Mouse (Mus musculus) midbrain, embryonic 10.5 days (tissue): ENCODE data around the gene Numa1. TPM values are rescaled to one million over a fixed set of nuclear protein-coding genes. Genes with fewer than 3 reads are reported as not detected.
A peak's percentile ranks its signal among the peaks of the same experiment; 100 is the strongest.

Experiments
- DNase-seq: peaks from one replicate; pipeline ENCODE4 v3.0.0-alpha.2; 2017; ENCODE audit warnings: low spot score
- H3K27ac ChIP-seq: fragments of 300-500 bp; sonication (generic); replicated peaks from 2 replicates; pipeline ENCODE4 v1.5.1; 2016; ENCODE audit warnings: mild to moderate bottlenecking
- H3K27me3 ChIP-seq: fragments of 300-500 bp; sonication (generic); 2 replicates; pipeline ENCODE4 v1.6.1; 2016; ENCODE audit warnings: low read depth, mild to moderate bottlenecking; ENCODE audit not compliant: poor library complexity, severe bottlenecking
- H3K36me3 ChIP-seq: fragments of 300-500 bp; sonication (generic); 2 replicates; pipeline ENCODE4 v1.6.1; 2016; ENCODE audit warnings: mild to moderate bottlenecking, moderate library complexity
- H3K4me1 ChIP-seq: fragments of 300-500 bp; sonication (generic); 2 replicates; pipeline ENCODE4 v1.6.1; 2016
- H3K4me3 ChIP-seq: fragments of 300-500 bp; sonication (generic); 2 replicates; pipeline ENCODE4 v1.5.1; 2016; ENCODE audit warnings: mild to moderate bottlenecking, moderate library complexity
- H3K9me3 ChIP-seq: fragments of 300-500 bp; sonication (generic); replicated peaks from 2 replicates; pipeline ENCODE4 v1.6.1; 2016; ENCODE audit warnings: mild to moderate bottlenecking
- WGBS: fragments of 180-500 bp; shearing (Covaris S2); methylation state at CpG from one replicate; pipeline ENCODE4 v1.1.7; 2016; 5-methylcytosine and 5-hydroxymethylcytosine counted together
- polyA plus RNA-seq: library from polyadenylated mRNA; unstranded; fragments of >200 nt; fragmentation: Nextera tagmentation; extraction: Ambion mirVana; gene quantifications from 2 replicates; pipeline ENCODE4 v1.2.1, GENCODE M21; 2016

The Numa1 gene
- polyA plus RNA-seq, 1 experiment from 2014 or later = 76.9 TPM

GRCm38 (mm10) chr7:101969694-101970428 lies 36.0 kb downstream of the Numa1 start:
- Histone ChIP-seq H3K9me3 (no peaks in the 10 kb centered on the region), H3K4me3 (peak overlapping the region; percentile 88), H3K27me3 (no peaks in the 10 kb centered on the region), H3K4me1 (peaks cover 42% of the 10 kb centered on the region), H3K27ac (peak overlapping the region; percentile 99), H3K36me3 (peaks cover 20% of the 10 kb centered on the region)
- peak; percentile 87 for DNase-seq
- under 1% methylated on average over 53 of the region's 53 CpGs for WGBS

DNA sequence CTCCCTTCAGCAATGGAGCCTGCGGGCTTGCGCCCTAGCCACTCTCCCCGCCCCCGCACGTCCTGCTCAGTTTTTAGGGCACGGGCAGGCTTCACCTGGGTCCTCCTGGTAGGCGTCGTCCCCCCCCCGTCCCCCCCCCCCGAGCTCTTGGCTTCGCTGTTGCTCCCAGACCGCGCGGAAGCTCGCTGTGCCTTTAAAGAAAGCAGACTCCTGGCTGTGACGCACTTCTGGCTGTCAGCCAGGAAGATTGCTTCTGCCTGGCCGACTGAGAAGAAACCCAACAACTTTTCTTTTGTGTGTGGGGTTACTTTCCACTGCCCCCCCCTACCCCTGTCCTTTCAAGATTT lies 36.5 kb downstream of the Numa1 start:
- Histone ChIP-seq H3K4me1 (peaks cover 42% of the 10 kb centered on the region), H3K27ac (peak overlapping the region; percentile 99), H3K36me3 (peaks cover 24% of the 10 kb centered on the region), H3K4me3 (peak overlapping the region; percentile 88), H3K9me3 (no peaks in the 10 kb centered on the region), H3K27me3 (no peaks in the 10 kb centered on the region)
- DNase-seq = peak; percentile 82
- 0% methylated on average over 17 of the region's 17 CpGs for WGBS

GRCm38 (mm10) chr7:101970821-101971461 lies 37.0 kb downstream of the Numa1 start:
- Histone ChIP-seq H3K36me3 (peaks cover 29% of the 10 kb centered on the region), H3K9me3 (no peaks in the 10 kb centered on the region), H3K4me3 (peak overlapping the region; percentile 88), H3K27me3 (no peaks in the 10 kb centered on the region), H3K27ac (peak overlapping the region; percentile 99), H3K4me1 (peaks cover 42% of the 10 kb centered on the region)
- DNase-seq = peak; percentile 75
- 9% methylated on average over 19 of the region's 19 CpGs for WGBS

DNA sequence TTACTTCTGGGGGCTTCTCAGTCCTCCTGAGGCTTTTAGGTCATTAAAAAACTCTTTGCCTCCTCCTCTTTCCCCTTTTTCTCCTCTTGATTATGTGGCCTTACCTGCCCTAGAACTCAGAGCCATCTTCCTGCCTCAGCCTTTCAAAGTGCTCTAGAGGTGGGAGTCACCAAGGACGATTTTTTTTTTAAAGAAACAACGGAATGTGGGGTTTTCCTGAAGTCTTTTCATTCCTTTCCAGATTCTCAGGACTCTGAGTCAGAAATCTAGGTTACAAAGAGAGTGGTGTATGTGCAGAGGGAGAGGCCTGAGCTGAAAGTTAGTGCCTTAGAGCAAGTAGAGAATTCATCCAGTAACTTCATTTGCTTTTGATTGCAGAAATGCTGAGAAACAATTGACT lies 37.8 kb downstream of the Numa1 start:
- DNase-seq = no peak
- no peaks in the 10 kb centered on the region for H3K9me3 ChIP-seq

GRCm38 (mm10) chr7:101973730-101974129 lies 39.8 kb downstream of the Numa1 start:
- no peak for DNase-seq

More for the DNA sequence above, 37.8 kb downstream of the Numa1 start:
- H3K4me3 ChIP-seq = peak overlapping the region; percentile 88
- peaks cover 42% of the 10 kb centered on the region for H3K4me1 ChIP-seq
- H3K36me3 ChIP-seq = peaks cover 37% of the 10 kb centered on the region
- no peaks in the 10 kb centered on the region for H3K27me3 ChIP-seq
- peak overlapping the region; percentile 99 for H3K27ac ChIP-seq
- 62% methylated on average over 2 of the region's 2 CpGs for WGBS

GRCm38 (mm10) chr7:101974505-101974904 lies 40.6 kb downstream of the Numa1 start:
- WGBS = 82% methylated on average over 2 of the region's 2 CpGs
- peaks cover 29% of the 10 kb centered on the region for H3K4me1 ChIP-seq
- no peaks in the 10 kb centered on the region for H3K9me3 ChIP-seq
- H3K4me3 ChIP-seq = no peak overlapping the region
- DNase-seq = no peak
- no peak overlapping the region for H3K27ac ChIP-seq
- H3K27me3 ChIP-seq = no peaks in the 10 kb centered on the region
- peaks cover 52% of the 10 kb centered on the region for H3K36me3 ChIP-seq

More at GRCm38 (mm10) chr7:101973730-101974129, 39.8 kb downstream of the Numa1 start:
- no peaks in the 10 kb centered on the region for H3K27me3 ChIP-seq
- H3K4me1 ChIP-seq = peaks cover 37% of the 10 kb centered on the region
- H3K4me3 ChIP-seq = no peak overlapping the region
- H3K9me3 ChIP-seq = no peaks in the 10 kb centered on the region
- peaks cover 47% of the 10 kb centered on the region for H3K36me3 ChIP-seq
- WGBS = 89% methylated on average over 3 of the region's 3 CpGs
- no peak overlapping the region for H3K27ac ChIP-seq

GRCm38 (mm10) chr7:101982735-101983134 lies 48.8 kb downstream of the Numa1 start:
- peaks cover 81% of the 10 kb centered on the region for H3K36me3 ChIP-seq

DNA sequence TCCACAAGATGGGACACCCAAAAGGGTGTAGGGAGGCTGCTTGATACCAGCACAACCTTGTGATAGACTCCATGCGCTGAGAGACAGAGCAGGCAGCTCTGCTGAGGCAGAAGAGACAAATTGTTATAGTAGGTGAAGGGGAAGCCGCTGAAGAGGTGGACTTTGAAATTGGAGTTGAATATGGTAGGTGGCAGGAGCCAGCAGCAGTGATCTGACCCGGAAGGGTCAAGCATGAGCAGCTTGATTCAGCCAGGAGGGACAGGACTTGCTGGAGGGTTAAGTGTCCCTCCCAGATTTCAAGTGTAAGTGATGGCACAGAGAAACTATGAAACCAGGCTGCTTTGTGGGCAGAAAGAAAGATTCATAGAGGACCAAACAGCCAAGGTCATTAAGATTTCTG lies 51.2 kb downstream of the Numa1 start:
- H3K36me3 ChIP-seq = peaks cover 95% of the 10 kb centered on the region
- WGBS = 89% methylated on average over 3 of the region's 3 CpGs
- no peaks in the 10 kb centered on the region; the same call in 1 of the 2 replicates for H3K4me1 ChIP-seq
- no peaks in the 10 kb centered on the region for H3K27me3 ChIP-seq
- no peaks in the 10 kb centered on the region for H3K9me3 ChIP-seq
- H3K27ac ChIP-seq = no peak overlapping the region
- no peak overlapping the region for H3K4me3 ChIP-seq
- no peak for DNase-seq

More at GRCm38 (mm10) chr7:101982735-101983134, 48.8 kb downstream of the Numa1 start:
- 83% methylated on average over 1 of the region's 1 CpGs for WGBS
- no peak overlapping the region for H3K4me3 ChIP-seq
- H3K27ac ChIP-seq = no peak overlapping the region
- H3K9me3 ChIP-seq = no peaks in the 10 kb centered on the region
- no peak for DNase-seq
- H3K4me1 ChIP-seq = no peaks in the 10 kb centered on the region; the same call in 1 of the 2 replicates
- no peaks in the 10 kb centered on the region for H3K27me3 ChIP-seq

DNA sequence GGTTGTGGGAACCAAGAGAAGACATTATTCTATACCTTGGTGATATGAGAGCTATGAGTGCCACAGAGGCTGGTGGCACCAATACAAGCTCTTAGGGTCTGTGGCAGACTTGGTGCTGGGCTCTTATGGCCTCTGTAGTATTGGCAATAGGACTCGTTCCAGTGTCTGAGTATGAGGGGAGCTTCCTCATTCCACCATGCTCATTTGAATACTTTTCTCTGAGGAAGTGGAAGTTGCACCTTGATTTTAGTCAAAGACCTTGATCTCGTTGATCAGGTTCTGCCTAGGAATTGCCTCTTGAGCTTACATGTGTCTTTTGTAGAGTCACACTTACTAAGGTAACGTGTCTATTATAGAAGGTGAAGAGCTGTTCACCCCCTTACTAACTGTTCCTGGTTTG lies 60.3 kb downstream of the Numa1 start:
- no peaks in the 10 kb centered on the region for H3K27me3 ChIP-seq
- H3K9me3 ChIP-seq = no peaks in the 10 kb centered on the region
- H3K4me1 ChIP-seq = no peaks in the 10 kb centered on the region
- H3K4me3 ChIP-seq = no peak overlapping the region
- peaks cover 100% of the 10 kb centered on the region for H3K36me3 ChIP-seq
- DNase-seq = no peak
- 95% methylated on average over 3 of the region's 3 CpGs for WGBS
- no peak overlapping the region for H3K27ac ChIP-seq

DNA sequence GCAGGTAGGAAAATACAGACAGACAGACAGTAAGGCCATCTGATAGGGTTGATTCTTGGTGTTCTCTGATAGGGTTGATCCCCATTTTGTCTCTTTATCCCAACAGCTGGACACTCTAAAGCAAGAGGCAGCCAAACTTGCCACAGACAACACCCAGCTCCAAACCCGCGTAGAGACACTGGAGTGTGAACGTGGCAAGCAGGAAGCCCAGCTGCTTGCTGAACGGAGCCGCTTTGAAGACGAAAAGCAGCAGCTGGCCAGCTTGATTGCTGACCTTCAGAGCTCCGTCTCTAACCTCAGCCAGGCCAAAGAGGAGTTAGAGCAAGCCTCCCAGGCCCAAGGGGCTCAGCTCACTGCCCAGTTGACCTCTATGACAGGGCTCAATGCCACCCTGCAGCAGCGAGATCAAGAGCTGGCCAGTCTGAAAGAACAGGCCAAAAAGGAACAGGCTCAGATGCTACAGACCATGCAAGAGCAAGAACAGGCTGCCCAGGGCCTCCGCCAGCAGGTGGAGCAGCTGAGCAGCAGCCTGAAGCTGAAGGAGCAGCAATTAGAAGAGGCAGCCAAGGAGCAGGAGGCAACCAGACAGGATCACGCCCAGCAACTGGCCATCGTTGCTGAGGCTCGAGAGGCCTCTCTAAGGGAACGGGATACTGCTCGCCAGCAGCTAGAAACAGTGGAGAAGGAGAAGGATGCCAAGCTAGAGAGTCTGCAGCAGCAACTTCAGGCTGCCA lies 64.5 kb downstream of the Numa1 start:
- Histone ChIP-seq H3K27me3 (no peaks in the 10 kb centered on the region), H3K27ac (no peak overlapping the region), H3K9me3 (no peaks in the 10 kb centered on the region), H3K4me1 (no peaks in the 10 kb centered on the region), H3K4me3 (no peak overlapping the region), H3K36me3 (peaks cover 100% of the 10 kb centered on the region)
- WGBS = 78% methylated on average over 14 of the region's 14 CpGs
- DNase-seq = peak; percentile 67

- Histone ChIP-seq H3K4me3 (no peak overlapping the region), H3K4me1 (no peaks in the 10 kb centered on the region), H3K27ac (no peak overlapping the region), H3K9me3 (no peaks in the 10 kb centered on the region), H3K36me3 (peaks cover 100% of the 10 kb centered on the region), H3K27me3 (no peaks in the 10 kb centered on the region)
- DNase-seq = no peak
- WGBS = 94% methylated on average over 15 of the region's 15 CpGs
These were observed 65.7 kb downstream of the Numa1 start for GRCm38 (mm10) chr7:101999461-102000151.

GRCm38 (mm10) chr7:102000296-102000695 lies 66.4 kb downstream of the Numa1 start:
- WGBS = 91% methylated on average over 8 of the region's 8 CpGs
- Histone ChIP-seq H3K27ac (no peak overlapping the region), H3K9me3 (no peaks in the 10 kb centered on the region), H3K27me3 (no peaks in the 10 kb centered on the region), H3K4me3 (no peak overlapping the region), H3K36me3 (peaks cover 100% of the 10 kb centered on the region), H3K4me1 (no peaks in the 10 kb centered on the region)
- no peak for DNase-seq
